ENCODE assay signal across 8 mouse cellular contexts in the genomic region with DNA sequence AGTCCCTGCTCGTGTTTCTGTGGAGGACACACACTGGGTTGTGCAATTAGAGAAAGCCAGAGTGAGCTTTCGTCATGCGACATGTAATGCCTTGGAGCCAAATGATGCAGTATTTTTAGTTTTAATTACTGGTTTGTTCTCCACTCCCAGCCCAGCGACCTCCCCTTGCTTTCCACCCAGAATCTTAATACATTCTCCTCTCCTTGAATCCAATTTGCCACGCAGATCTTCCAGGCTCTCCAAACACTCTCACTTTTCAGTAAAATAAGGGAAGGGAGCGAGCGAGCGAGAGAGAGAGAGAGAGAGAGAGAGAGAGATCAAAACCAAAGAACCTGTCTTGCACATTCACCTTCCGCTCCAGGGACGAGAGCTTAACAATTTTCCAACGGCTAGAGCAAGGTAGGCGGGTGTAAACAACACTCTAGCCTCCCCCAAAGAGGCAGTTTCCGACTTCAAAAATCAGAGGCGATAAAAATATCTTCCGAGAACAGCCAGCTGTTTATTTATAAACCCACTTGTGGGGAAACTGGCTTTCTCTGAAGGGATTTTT. TPM values are rescaled to one million over a fixed set of nuclear protein-coding genes. Genes with fewer than 3 reads are reported as not detected.
DNase-seq lines count a peak whose midpoint lies in the region; ATAC-seq and TF ChIP-seq lines count a peak whose summit lies in the region.

No protein-coding gene starts in this region.

- WGBS in heart, embryonic 12.5 days = 27% methylated on average over 15 of the region's 15 CpGs

- H3K27me3 ChIP-seq in heart, embryonic 12.5 days (replicated peaks) = no peaks in the 10 kb centered on the region

- no peaks in the 10 kb centered on the region for H3K9me3 ChIP-seq in heart, embryonic 12.5 days (replicated peaks)

- H3K27ac ChIP-seq in heart, embryonic 12.5 days (ENCODE audit: poor library complexity, severe bottlenecking) = peak overlapping the region; percentile 56
- H3K27ac ChIP-seq in bone marrow macrophage, adult 2 months (ENCODE audit: insufficient read depth, low read depth, low read length) = no peak overlapping the region

- TF ChIP-seq CTCF in bone marrow macrophage, adult 2 months (IDR thresholded peaks at IDR 0.05; ENCODE audit: low read depth, low read length) = no peak

- no peak for TF ChIP-seq POLR2A in bone marrow macrophage, adult 2 months (IDR thresholded peaks at IDR 0.05; ENCODE audit: borderline replicate concordance, low read depth, low read length)

- H3K4me3 ChIP-seq in heart, embryonic 12.5 days = peak overlapping the region; percentile 43
- peak overlapping the region; percentile 57; the same call in 1 of the 2 replicates for H3K4me3 ChIP-seq in bone marrow macrophage, adult 2 months (ENCODE audit: insufficient read depth, low read length)

- 0 out of 2 replicates have a peak, but pooled peaks cover 3% of the 10 kb centered on the region for H3K36me3 ChIP-seq in heart, embryonic 12.5 days

- H3K9ac ChIP-seq in heart, embryonic 12.5 days = peak overlapping the region; percentile 69

- H3K4me2 ChIP-seq in heart, embryonic 12.5 days = peak overlapping the region; percentile 75

- peaks cover 24% of the 10 kb centered on the region for H3K4me1 ChIP-seq in heart, embryonic 12.5 days (replicated peaks)
- peaks cover 15% of the 10 kb centered on the region for H3K4me1 ChIP-seq in bone marrow macrophage, adult 2 months (ENCODE audit: control insufficient read depth, insufficient read depth, low read length)

- no peak for ATAC-seq in heart, embryonic 12.5 days (ENCODE audit: insufficient number of reproducible peaks, low FRiP score)
- peak; percentile 35 for ATAC-seq in granulocyte monocyte progenitor cell, adult 5-6 weeks (replicated peaks; ENCODE audit: poor library complexity, severe bottlenecking)
- ATAC-seq in megakaryocyte-erythroid progenitor cell, adult 5-6 weeks (replicated peaks; ENCODE audit: low FRiP score, low TSS enrichment, poor library complexity, severe bottlenecking) = 0 out of 2 replicates have a peak, but pooled peaks have one; percentile 6

- no peak for DNase-seq in heart, adult 8-10 months (ENCODE audit: low spot score)
- DNase-seq in layer of hippocampus, postnatal 10 days (ENCODE audit: low spot score in 2 of 2) = peak; percentile 13 to 34
- DNase-seq in yolk sac, embryonic 10.5 days (ENCODE audit: low spot score) = peak; percentile 21
- no peak for DNase-seq in gastrocnemius, postnatal 10 days

RNA-seq across cellular contexts. Expression of a gene that starts 40.6 kb away (rescaled TPM):
- 1.2 and 2.5 TPM in 2 replicates for polyA plus RNA-seq in heart, embryonic 12.5 days (2016; fragmentation: Nextera tagmentation; extraction: Ambion mirVana)
- total RNA-seq in heart, adult 8-10 months (2022) = 1 to 10 TPM in 1 of 4 experiments, under 1 TPM in 2, not detected in 1; 0.38 to 1.5 (median 0.90) TPM
- 2.4 and 3.8 TPM in 2 replicates for polyA plus RNA-seq in bone marrow macrophage, adult 2 months (2012; ENCODE audit: insufficient read depth, insufficient read length, missing spikeins)
- total RNA-seq in granulocyte monocyte progenitor cell, adult 5-6 weeks (2014; fragmentation: Nextera tagmentation) = 119 and 127 TPM in 2 replicates
- 38.6 and 72.3 TPM in 2 replicates for total RNA-seq in granulocyte monocyte progenitor cell, adult 5-6 weeks (2017)
- under 1 TPM; 0.60 to 0.87 TPM for total RNA-seq in layer of hippocampus, postnatal 10 days (2021)
- 8.3 and 8.9 TPM in 2 replicates for total RNA-seq in megakaryocyte-erythroid progenitor cell, adult 5-6 weeks (2014; fragmentation: Nextera tagmentation)
- 0.19 and 0.66 TPM in 2 replicates for total RNA-seq in megakaryocyte-erythroid progenitor cell, adult 5-6 weeks (2017)
- total RNA-seq in gastrocnemius, postnatal 10 days (2021) = 1 to 10 TPM in 1 of 2 experiments, under 1 TPM in 1; 0.99 to 1.4 TPM

Comparison
In these comparisons a context has a peak if more than half of its experiments do, and no peak if none do; other contexts are left out.
1. DNase-seq: peak in layer of hippocampus, postnatal 10 days (2 of 2) and yolk sac, embryonic 10.5 days (single experiment); none in heart, adult 8-10 months (single experiment) and gastrocnemius, postnatal 10 days (single experiment).